Mouse (Mus musculus) kidney, postnatal 4 days (tissue): Measurements from ENCODE around the gene Npr1.

Source experiments
- DNase-seq, 2 experiments: peaks; one replicate each; pipeline ENCODE4 v3.0.0; 2021; ENCODE audit warnings: mixed read lengths in 2 of 2

The Npr1 gene

DNA sequence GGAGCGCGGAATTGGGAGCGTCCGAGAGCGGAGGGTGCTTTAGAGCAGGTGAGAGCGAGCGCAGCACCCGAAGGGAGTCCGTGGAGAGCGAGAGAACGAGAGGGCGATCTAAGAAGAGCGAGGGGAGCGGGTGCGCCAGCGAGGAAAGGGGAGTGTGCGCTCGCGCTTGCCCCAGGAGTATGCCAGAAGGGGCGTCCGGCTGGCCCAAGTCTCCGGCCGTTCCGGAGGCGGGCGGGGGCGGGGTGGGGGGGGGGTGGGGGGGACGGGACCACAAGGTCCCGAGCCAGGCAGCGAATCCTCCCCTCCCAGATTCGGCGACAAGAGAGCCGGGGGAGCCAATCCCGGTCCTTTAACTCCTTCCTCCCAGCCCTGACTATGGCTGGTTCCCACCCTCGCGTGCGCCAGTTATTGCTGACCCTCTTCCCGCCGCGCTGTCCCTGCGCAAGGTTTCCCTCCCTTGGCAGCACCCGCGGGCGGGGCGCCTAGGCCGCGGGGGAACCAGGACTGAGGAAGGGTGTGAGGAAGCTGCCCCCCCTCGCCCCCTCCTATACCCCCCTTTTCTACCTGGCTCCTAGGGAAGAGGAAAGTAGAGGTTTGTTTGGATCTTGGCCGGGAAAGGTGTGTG lies at the start of gene Npr1:
TSS of gene Npr1 (minus strand) at position 181 of the 625 bp plus-strand sequence.
- peak; percentile 71 to 81 for DNase-seq

DNA sequence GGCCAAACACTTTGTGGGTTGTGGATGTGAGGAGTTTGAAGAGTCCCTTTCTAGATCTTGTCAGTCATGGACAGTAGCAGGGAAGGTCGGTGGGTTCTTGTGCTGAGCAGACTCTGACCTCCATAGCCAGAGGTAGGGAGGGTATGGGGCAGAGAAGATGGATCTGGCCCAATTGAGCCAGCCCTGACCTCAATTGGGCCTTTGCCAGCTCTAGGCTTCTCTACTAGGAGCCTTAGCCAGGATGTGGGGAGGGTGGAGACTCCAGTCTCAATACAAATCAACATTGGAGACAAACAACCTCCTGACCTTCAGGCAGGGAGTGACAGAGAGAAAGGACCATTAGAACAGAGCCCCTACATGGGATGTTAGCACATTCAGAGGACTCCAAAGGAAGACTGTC lies 49.6 kb upstream of the Npr1 start:
- DNase-seq = peak; percentile 48 to 61

DNA sequence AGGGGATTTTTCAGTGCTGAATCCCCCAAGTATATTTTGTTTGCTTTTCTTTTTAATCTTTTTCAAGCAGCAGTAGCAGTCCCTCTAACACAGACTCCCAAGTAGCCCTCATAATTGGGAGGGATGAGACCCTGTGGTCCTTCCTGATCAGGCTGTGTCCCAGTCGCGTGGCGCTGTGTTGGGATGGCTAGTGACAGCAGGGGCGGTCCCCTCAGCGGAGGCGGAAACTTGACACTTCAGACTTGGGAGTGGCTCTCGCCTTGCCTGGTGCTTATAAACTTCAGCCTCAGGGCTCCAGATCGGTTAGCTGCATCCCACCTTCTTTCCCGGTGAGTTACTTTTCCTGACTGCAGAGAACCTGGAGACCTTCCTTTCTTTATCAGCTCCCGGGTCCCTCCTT lies 49.0 kb upstream of the Npr1 start:
- DNase-seq = peak; percentile 79 to 86

DNA sequence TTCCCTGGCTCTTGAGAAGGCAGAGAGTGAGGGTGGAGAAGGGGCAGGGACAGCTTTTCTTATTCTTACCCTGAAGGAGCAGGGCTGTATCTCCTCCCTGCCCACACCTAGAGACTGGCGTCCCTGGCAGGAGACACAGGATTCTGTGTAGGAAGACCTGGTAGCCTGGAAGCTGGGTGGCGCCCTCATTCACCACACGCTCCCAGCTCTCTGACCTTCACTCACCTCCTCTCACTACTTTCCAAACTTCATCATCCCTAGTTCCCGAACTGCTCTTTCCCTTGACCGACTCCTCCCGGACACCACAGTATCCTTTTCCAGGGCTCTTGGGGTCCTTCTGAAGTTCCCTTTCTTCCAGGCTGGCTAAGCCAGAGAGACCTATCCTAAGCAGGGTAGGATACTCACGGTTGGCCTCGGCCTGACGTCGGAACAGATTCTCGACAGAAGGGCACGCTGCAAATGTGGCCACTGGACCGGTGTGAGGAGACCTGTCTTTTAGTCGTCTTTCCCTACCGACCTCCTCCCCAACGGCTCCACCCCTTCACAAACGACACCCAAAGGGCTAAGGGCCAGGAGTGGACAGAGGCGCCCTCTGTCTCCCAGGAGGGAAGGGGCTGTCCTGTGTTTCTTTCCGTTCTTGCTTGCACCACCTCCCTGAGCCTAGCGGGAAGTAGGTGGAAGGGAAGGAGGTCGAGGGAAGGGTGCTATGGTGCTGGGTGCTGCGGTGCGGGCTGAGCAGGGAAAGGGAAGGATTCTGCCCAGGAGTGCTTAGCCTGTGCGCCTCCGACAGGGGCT lies 48.3 kb upstream of the Npr1 start, which contains the start of the genes S100a1 and S100a13:
TSS of gene S100a1 (minus strand) at position 597 of the 795 bp plus-strand sequence.
TSS of gene S100a13 (plus strand) at position 640 of the 795 bp plus-strand sequence.
- DNase-seq = peak; percentile 70 to 81

DNA sequence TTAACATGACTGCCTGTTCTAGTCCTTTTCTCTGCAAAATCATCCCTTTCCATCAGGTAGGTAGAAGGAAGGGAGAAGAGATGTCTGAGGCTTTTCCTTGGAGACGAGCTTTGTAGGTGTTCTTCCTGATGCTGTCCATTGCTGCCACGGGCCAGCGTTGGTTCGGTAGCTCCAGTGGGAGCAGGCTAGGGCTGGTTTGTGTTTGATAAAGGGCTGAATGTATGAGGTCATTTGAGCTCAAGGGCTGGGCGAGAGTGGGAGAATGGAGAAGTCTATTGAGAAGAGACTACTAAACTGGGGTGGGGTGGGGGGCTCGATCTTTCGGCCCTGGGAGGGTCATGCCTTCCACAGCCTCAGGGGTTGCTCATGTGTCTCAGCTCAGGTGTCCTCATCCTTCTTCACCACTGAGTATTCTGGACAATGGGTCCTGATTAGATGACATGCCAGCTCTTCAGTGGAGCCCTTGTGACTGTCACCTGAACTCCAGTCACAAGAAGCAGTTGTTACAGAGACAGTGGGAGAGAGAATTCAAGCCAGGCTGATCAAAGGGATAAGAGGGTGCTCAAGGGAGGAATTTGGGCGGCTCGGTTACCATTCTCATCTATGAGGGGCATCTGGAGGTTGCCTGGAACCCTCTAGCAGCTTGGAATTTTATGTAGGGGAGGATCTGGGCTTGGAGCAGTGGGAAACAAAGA lies 47.4 kb upstream of the Npr1 start:
- no peak for DNase-seq

DNA sequence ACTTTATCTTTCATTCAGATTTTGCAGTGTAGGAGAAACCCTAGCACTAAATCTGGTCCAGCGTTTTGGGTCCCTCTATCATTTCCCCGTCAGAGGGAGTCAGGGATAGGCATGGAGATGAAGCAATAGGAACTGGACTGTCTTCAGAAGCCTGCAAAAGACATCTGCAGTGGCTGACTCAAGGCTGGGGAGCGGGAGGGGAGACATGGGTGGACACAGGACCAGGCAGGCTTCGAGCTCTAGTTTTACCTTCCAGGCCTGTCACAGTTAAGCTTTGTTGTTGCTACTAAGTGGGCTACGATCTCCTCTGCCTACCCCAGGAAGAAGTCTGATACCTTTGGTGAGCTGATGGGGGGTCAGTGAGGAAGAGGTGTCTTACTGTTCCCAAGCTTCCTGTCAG lies 46.6 kb upstream of the Npr1 start:
- DNase-seq = no peak

DNA sequence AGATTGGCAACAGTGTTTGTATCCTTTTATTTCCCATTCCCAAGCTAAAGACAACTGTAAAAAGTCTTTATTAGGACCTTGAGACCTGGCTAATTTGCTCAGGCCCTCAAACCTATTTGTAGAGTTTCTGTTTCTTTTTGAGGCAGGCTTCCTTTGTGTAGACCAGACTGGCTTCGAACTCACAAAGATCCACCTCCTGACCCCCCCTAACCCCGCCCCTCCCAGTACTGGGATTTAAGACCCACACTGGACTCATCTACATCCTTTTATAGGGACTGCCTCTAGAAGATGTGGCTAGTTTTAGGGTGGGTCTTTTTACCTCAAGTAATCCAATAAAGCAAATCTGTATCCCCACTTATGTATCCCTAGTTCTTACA lies 44.1 kb upstream of the Npr1 start:
- peak in 1 of 2 experiments; percentile 39 for DNase-seq

DNA sequence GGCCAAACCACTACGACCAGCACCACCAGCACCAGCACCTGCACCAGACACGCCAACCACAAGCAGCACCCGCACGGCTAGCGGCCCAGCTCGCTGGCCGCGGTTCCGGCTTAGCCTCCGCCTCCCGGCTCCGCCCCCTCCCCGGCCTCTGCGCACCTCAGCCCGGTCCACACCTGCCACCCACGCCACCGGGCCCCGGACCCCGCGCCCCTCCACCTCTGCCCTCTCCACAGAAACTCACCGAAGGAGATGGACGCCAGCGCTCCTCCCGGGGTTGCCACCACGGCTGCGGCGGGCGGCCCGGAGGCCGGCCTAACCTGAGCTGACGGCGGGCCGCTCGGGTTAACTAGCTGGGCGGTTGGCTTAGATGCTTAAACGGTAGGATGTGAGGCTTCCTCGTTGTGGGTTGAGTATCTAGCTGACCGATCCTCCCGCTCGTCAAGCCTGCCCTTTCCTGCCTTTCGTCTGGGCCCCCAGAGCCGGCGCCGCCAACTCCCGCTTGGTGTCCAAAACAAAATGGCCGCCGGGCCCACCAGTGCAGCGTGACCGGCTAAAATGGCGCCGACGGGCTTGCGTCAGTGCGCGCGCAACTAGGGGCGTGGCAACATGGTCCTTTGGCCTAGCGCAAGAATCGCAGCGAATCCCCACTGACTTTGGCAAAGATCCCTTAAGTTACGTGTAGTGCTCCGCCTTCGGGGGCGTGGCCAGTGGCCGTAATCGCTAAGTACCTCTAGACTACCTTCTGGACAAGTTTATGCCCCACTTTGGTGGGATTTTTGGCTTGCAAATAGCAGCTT lies 43.5 kb upstream of the Npr1 start, which contains the start of gene Chtop:
TSS of gene Chtop (minus strand) at position 549 of the 797 bp plus-strand sequence.
- DNase-seq = peak; percentile 100

DNA sequence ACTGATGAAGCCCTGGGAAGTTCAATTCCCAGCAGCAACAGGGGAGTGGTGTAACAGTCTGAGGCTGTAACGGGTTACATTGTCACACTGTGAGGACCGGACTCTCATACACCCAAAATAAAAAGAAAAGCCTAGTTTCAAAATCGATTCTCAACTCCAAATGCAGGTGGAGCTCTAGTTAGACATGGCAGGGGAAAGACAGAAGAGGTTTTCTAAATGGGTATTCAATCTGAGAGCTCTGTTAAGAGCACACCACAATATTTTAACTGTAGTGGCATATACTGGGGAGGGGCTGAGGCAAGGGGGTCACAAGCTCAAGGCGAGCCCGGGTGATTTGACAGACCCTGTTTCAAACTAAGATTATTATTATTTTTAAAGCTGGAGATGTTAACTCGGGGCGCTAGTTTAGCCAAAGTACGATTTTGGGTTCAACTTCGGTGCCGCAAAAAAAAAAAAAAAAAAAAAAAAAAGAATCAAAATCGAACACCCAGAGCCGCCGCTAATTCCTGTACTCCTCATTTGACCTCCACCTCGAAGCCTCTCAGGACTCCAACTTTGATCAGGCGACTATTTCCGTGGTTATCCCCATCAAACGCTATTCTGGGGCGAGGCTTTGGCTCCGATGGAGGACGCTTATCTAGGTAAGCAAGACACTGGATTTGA lies 42.8 kb upstream of the Npr1 start:
- DNase-seq = no peak

DNA sequence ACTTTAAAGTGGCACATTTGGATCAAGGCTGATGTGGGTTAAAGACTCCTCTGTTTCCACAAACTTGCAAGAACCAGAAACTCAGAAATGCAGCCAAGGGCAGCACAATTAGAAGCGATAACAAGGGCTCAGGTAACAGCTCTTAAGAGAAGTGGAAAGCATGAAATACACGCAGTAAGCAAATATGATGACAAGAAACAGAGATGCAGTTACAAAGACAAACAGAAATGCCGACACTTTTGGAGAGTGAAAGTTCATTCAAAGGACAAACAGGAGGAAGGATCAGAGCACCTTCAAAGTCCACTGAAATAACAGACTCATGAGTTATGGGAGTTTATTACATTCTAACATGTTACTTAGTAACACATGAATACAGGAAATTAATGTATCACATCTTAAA lies 40.7 kb upstream of the Npr1 start:
- no peak for DNase-seq

DNA sequence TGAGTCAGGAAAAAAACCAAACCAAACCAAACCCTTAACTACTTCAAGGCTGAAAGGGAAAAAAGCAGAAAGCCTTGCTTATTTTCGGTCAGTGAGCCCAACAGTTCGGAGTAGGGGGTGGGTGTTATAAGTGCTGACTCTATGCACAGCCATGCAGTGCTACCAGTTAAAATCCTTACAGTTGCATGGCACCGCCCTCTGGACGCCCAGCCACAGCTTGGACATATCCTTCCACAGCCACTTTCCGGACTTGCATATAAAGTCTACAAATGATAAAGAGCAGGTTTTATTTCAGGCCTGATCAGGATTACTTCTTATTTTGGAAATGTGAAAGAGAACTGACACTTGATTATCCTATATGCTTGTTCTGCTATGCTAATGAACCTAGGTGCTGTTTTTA lies 39.5 kb upstream of the Npr1 start:
- no peak for DNase-seq

DNA sequence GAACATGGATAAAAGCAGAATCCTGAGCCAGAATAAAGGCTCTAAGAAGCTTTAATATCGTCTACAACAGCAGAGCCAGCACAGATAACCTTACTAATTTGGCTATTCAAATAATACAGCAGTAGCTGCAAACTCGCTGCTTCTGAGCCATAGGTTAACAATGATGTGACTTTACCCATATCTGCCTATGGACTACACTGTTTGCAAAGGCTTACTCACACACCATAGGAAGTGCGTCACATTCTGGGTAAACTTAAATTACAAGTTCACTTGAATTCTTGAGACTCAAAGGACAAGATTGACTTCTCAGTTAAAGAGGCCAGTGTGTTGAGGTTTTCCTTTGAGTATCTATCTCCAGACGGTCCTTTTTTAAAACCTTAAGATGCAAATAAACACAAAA lies 37.8 kb upstream of the Npr1 start:
- no peak for DNase-seq

DNA sequence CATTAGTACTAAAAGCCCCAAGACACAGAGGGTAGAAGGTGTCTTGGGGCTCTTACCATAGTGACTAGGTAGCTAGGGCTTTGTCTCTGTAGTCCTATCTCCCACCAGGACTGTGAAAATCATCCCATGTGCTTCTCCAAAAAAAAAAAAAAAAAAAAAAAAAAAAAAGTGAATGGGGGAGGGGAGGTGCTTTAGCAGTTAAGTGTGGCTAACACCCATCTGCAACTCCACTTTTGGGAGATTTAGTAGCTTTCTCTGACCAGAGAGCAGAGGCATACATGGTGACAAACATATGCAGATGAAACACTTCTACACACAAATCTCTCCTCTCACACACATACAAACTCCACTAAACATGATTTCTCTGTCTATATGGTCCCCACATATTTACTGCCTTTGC lies 31.9 kb upstream of the Npr1 start:
- no peak for DNase-seq

DNA sequence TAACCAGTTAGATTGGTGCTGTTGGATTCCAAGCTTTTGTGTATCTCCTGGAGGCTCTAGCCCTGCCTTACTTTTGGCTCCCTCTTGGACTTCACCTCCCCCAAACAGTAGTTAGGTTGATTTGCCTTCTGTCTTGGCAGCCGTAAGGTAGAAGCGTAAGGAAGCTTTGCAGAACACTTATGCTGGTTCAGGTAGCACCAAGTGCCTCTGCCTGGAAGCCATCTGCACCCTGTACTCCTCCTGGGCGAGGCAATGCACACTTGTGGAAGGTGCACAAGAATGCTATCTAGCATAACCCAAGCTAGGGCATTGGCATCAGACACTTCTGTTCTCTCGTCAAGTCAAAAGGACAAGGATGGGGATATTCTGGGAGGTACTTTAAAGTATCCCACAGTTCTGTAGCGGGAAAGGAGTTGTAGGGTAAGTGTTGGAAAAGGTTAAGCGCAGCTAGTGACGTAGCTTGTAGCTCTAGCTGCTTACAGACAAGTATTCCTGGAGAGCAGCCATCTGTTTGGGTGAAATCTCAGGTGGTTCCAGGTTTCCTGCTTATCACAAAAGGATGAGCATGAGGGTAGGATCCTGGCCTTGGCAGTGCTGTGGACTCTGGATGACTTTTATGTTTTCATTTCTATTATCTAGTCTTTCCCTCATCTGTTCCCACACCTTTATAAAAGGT lies 30.3 kb upstream of the Npr1 start:
- DNase-seq = no peak

DNA sequence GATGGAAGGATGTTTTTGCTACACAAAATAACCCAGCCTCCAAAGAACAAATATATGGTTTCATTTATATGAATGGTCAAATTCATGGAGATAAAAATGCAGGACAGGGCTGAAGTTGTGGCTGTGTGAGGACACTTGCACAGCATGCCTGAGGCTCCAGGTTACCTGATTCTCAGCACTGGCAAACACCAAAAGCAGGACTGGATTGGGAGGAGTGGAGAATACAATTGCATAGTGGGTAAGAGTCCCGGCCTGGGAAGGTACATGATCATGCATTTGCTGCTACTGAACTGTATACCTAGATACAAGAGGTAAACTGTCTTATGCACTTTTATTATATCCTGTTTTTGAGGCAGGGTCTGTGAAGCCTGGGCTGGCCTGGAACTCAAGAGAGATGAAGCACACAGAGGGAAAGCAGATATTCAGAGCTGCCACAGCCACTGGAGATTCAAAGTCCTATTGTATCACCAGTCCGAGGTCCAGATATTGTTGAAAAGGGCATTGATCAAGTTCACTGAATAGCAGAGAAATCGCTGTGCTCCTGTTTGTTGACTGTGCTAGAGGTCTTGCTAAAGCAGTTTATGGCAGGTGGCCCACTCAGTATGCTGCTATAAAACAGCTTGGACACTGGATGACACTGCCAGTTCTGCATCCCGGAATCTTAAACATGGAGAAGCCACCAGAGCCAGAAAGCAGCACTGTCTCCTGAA lies 28.3 kb upstream of the Npr1 start:
- DNase-seq = no peak

DNA sequence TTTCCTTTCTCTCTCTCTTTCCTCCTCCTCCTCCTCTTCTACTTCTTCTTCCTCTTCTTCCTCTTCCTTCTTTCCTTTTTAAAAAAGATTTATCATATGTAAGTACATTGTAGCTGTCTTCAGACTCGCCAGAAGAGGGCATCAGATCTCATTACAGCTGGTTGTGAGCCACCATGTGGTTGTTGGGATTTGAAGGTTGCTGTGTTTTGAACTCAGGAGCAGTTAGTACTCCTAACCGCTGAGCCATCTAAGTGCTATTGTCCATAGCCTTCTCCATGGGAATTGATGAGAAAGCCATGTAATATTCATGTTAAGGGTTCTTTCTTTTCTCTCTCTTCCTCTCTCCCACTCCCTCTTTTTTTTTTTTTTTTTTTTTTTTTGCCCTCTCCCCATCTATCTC lies 25.7 kb upstream of the Npr1 start:
- DNase-seq = peak in 1 of 2 experiments; percentile 51

DNA sequence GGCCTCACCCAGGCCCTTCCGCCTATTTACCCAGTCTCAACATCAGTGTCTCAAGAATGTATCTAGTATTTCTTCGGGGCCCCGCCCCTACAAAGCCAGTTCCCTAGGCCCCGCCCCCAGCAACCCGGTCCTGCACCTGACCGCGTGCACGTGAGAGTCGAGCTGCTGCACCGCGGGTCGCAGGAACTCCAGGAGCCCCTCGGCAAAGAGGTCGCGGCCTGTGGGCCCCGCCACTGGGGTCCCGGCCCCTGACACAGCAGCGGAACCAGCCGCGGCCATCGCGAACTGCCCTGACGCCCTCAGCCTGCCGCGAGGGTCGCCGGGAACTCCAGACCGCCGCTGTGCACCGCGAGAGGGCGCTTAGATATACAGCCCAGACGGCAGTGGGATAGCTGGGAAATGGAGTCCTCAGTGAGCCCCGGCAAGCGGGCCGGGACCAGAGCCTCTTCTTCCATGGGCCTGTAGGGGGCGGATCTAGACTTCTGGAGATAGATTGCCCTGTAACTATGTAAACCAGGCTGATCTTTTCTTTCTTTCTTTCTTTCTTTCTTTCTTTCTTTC lies 25.1 kb upstream of the Npr1 start, which contains the start of gene Snapin:
TSS of gene Snapin (minus strand) at position 338 of the 561 bp plus-strand sequence.
- peak; percentile 98 for DNase-seq

DNA sequence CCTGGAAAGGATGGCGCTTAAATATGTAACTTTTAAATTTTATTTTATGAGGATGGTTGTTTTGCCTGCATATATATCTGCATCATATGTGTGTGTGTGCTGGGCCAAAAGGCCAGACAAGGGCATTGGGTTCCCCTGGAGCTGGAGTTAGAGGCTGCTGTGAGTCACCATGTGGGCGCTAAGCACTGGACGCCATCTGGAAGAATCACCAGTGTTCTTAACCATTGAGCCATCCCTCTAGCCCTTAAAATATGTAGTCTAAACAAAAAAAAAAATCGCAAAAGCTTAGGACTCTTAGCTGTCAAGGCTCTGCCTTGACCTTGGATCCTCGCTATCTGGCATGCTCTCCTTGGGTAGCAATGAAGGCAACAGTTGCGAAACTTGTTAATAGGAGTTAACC lies 22.9 kb upstream of the Npr1 start:
- DNase-seq = no peak

DNA sequence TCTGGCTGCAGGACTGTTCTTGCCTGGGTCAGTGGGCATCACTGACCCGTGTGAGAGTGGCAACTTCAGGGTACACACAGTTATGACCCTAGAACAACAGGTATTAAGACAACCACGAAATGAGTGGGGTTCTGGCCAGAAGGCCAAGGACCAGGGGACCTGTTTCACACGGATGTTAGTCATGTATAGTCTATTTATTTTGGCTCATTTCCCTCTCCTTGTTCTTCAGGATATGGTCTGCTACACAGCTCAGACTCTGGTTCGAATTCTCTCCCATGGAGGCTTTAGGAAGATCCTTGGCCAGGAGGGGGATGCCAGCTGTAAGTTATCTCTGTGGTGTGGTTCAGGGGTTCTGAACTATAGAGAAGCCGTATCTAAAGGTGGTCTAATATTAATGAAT lies 21.3 kb upstream of the Npr1 start:
- no peak for DNase-seq

DNA sequence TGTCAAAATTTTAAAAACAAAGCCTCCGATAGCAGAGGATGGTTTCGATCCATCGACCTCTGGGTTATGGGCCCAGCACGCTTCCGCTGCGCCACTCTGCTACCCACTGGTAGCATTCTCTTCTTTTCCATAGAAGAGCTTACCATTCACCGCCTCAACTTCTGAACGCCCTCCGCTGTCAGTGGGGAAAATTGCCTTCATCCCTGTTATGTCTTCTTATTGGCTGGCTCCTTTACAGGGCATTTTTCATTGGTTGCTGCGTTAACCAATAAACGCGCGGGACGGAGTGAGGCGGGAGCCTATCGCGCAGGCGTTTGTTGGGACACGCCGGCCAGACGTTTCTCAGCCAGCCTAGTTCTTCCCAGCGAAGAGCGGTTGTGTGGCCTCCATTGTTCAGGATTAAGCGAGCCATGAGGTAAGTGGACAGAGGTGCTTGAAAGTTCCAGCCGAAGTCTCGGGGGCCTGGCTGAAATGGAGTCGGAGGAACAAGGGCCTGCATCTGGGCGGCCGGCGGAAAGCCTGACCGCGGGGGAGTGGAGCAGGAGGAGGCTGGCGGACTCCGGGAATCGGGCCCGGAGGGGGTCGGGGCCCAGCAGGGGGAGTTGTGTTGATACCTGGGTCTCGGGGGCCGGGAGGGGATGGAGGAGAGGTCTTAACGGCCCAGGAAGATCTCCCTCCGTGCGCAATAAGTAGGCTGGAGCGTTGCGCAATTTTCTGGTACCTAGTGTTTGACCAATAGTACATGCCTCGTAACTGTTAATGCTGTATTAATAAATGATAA lies 10.4 kb upstream of the Npr1 start, which contains the start of gene Ilf2:
TSS of gene Ilf2 (plus strand) at position 296 of the 781 bp plus-strand sequence.
- DNase-seq = peak; percentile 95 to 97
